Mouse (Mus musculus): ENCODE measurements around the gene Yrdc. TPM values are rescaled to one million over a fixed set of nuclear protein-coding genes. Genes with fewer than 3 reads are reported as not detected.
A peak's percentile ranks its signal among the peaks of the same experiment; 100 is the strongest.

Yrdc gene
- polyA plus RNA-seq, 1 experiment: 70.4 TPM

GRCm38 (mm10) chr4:124843493-124843892 lies 7.0 kb upstream of the Yrdc start:
- Histone ChIP-seq H3K36me3 (ENCODE audit: control insufficient read depth, insufficient read depth, low read length) (peaks cover 3% of the 10 kb centered on the region), H3K27me3 (ENCODE audit: control insufficient read depth, insufficient read depth, low read length) (no peaks in the 10 kb centered on the region), H3K27ac (ENCODE audit: control insufficient read depth, insufficient read depth, low read length) (no peak overlapping the region), H3K4me1 (replicated peaks; ENCODE audit: control insufficient read depth, insufficient read depth, low read length) (no peaks in the 10 kb centered on the region), H3K4me3 (ENCODE audit: control insufficient read depth, insufficient read depth, low read length) (no peak overlapping the region)
- 85% methylated on average over 11 of the region's 11 CpGs for WGBS
- peak; percentile 53 for DNase-seq
- TF ChIP-seq CTCF (IDR thresholded peaks at IDR 0.05; ENCODE audit: borderline replicate concordance, control insufficient read depth, extremely low read depth, insufficient read depth, low read length, poor library complexity): peak; percentile 81; the same call in 1 of the 2 replicates
- no peak for TF ChIP-seq POLR2A (IDR thresholded peaks at IDR 0.05; ENCODE audit: control insufficient read depth, extremely low read depth, insufficient read depth, low read length, poor library complexity)

GRCm38 (mm10) chr4:124847573-124847972 lies 2.9 kb upstream of the Yrdc start:
- peak; percentile 83 for DNase-seq
- H3K4me3 ChIP-seq (ENCODE audit: control insufficient read depth, insufficient read depth, low read length): no peak overlapping the region
- H3K27ac ChIP-seq (ENCODE audit: control insufficient read depth, insufficient read depth, low read length): no peak overlapping the region
- TF ChIP-seq CTCF (IDR thresholded peaks at IDR 0.05; ENCODE audit: borderline replicate concordance, control insufficient read depth, extremely low read depth, insufficient read depth, low read length, poor library complexity) (peak; percentile 85; the same call in 1 of the 2 replicates), POLR2A (IDR thresholded peaks at IDR 0.05; ENCODE audit: control insufficient read depth, extremely low read depth, insufficient read depth, low read length, poor library complexity) (no peak)
- H3K27me3 ChIP-seq (ENCODE audit: control insufficient read depth, insufficient read depth, low read length): no peaks in the 10 kb centered on the region
- WGBS: 24% methylated on average over 8 of the region's 8 CpGs
- H3K36me3 ChIP-seq (ENCODE audit: control insufficient read depth, insufficient read depth, low read length): no peaks in the 10 kb centered on the region
- H3K4me1 ChIP-seq (replicated peaks; ENCODE audit: control insufficient read depth, insufficient read depth, low read length): peaks cover 16% of the 10 kb centered on the region

GRCm38 (mm10) chr4:124849631-124850260 lies 733 bp upstream of the Yrdc start:
- Histone ChIP-seq H3K27me3 (ENCODE audit: control insufficient read depth, insufficient read depth, low read length) (no peaks in the 10 kb centered on the region), H3K4me1 (replicated peaks; ENCODE audit: control insufficient read depth, insufficient read depth, low read length) (peaks cover 16% of the 10 kb centered on the region), H3K4me3 (ENCODE audit: control insufficient read depth, insufficient read depth, low read length) (peak overlapping the region; percentile 93), H3K36me3 (ENCODE audit: control insufficient read depth, insufficient read depth, low read length) (peaks cover 9% of the 10 kb centered on the region), H3K27ac (ENCODE audit: control insufficient read depth, insufficient read depth, low read length) (no peak overlapping the region)
- WGBS: 20% methylated on average over 24 of the region's 24 CpGs
- peak; percentile 17 for DNase-seq
- TF ChIP-seq CTCF (IDR thresholded peaks at IDR 0.05; ENCODE audit: borderline replicate concordance, control insufficient read depth, extremely low read depth, insufficient read depth, low read length, poor library complexity) (no peak), POLR2A (IDR thresholded peaks at IDR 0.05; ENCODE audit: control insufficient read depth, extremely low read depth, insufficient read depth, low read length, poor library complexity) (no peak)

GRCm38 (mm10) chr4:124850933-124851658 lies 617 bp downstream of the Yrdc start, which contains the start of gene 1110065P20Rik:
1110065P20Rik (minus strand) TSS chr4:124851196.
- peak within 1 kb of the TSS; percentile 93 for H3K4me3 ChIP-seq (ENCODE audit: control insufficient read depth, insufficient read depth, low read length)
- H3K27ac ChIP-seq (ENCODE audit: control insufficient read depth, insufficient read depth, low read length): no peak within 1 kb of the TSS
- DNase-seq: peak; percentile 77
- peaks cover 10% of the 10 kb centered on the region for H3K36me3 ChIP-seq (ENCODE audit: control insufficient read depth, insufficient read depth, low read length)
- WGBS: under 1% methylated on average over 75 of the region's 75 CpGs
- TF ChIP-seq CTCF (IDR thresholded peaks at IDR 0.05; ENCODE audit: borderline replicate concordance, control insufficient read depth, extremely low read depth, insufficient read depth, low read length, poor library complexity): no peak
- TF ChIP-seq POLR2A (IDR thresholded peaks at IDR 0.05; ENCODE audit: control insufficient read depth, extremely low read depth, insufficient read depth, low read length, poor library complexity): no peak
- peaks cover 16% of the 10 kb centered on the region for H3K4me1 ChIP-seq (replicated peaks; ENCODE audit: control insufficient read depth, insufficient read depth, low read length)
- H3K27me3 ChIP-seq (ENCODE audit: control insufficient read depth, insufficient read depth, low read length): no peaks in the 10 kb centered on the region

- Histone ChIP-seq H3K4me1 (replicated peaks; ENCODE audit: control insufficient read depth, insufficient read depth, low read length) (peaks cover 7% of the 10 kb centered on the region), H3K27ac (ENCODE audit: control insufficient read depth, insufficient read depth, low read length) (no peak overlapping the region), H3K36me3 (ENCODE audit: control insufficient read depth, insufficient read depth, low read length) (peaks cover 10% of the 10 kb centered on the region), H3K27me3 (ENCODE audit: control insufficient read depth, insufficient read depth, low read length) (peaks cover 4% of the 10 kb centered on the region; the same call in 1 of the 2 replicates), H3K4me3 (ENCODE audit: control insufficient read depth, insufficient read depth, low read length) (no peak overlapping the region)
- DNase-seq: no peak
- 98% methylated on average over 8 of the region's 8 CpGs for WGBS
- no peak for TF ChIP-seq CTCF (IDR thresholded peaks at IDR 0.05; ENCODE audit: borderline replicate concordance, control insufficient read depth, extremely low read depth, insufficient read depth, low read length, poor library complexity)
- no peak for TF ChIP-seq POLR2A (IDR thresholded peaks at IDR 0.05; ENCODE audit: control insufficient read depth, extremely low read depth, insufficient read depth, low read length, poor library complexity)
Measured at GRCm38 (mm10) chr4:124856294-124856693, 5.8 kb downstream of the Yrdc start.

GRCm38 (mm10) chr4:124858370-124858769 lies 7.9 kb downstream of the Yrdc start:
- Histone ChIP-seq H3K36me3 (ENCODE audit: control insufficient read depth, insufficient read depth, low read length) (peaks cover 10% of the 10 kb centered on the region), H3K4me3 (ENCODE audit: control insufficient read depth, insufficient read depth, low read length) (no peak overlapping the region), H3K4me1 (replicated peaks; ENCODE audit: control insufficient read depth, insufficient read depth, low read length) (peaks cover 6% of the 10 kb centered on the region; the same call in 1 of the 2 replicates), H3K27me3 (ENCODE audit: control insufficient read depth, insufficient read depth, low read length) (peaks cover 7% of the 10 kb centered on the region; the same call in 1 of the 2 replicates), H3K27ac (ENCODE audit: control insufficient read depth, insufficient read depth, low read length) (no peak overlapping the region)
- DNase-seq: no peak
- 90% methylated on average over 5 of the region's 5 CpGs for WGBS
- no peak for TF ChIP-seq POLR2A (IDR thresholded peaks at IDR 0.05; ENCODE audit: control insufficient read depth, extremely low read depth, insufficient read depth, low read length, poor library complexity)
- TF ChIP-seq CTCF (IDR thresholded peaks at IDR 0.05; ENCODE audit: borderline replicate concordance, control insufficient read depth, extremely low read depth, insufficient read depth, low read length, poor library complexity): no peak
